Mouse (Mus musculus) monocyte, adult 2 months (primary cell): ENCODE measurements around the gene Dnah9.

Experiments used
- DNase-seq, 2 experiments: peaks; one replicate each; pipeline ENCODE4 v3.0.0; 2022; ENCODE audit warnings: low spot score in 2 of 2, low read depth in 1 of 2

Gene Dnah9

DNA sequence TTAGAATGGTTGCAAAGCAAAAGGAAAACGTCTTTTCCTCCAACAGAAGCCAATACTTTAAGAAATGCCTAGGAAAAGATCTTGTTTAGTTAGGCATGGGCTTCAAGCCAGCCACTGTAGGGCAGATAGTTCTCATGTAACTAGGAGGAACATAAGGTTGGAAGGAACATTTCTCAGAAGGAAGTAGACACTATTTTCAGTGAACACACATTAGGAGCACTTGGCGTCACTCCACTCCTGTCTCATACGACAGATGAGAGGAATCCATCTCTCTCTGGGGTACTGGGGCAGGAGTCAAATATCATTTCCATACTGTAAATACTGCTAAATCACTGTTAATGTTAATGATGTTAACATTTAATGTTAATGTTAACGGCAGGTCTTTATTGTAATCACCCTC, 238.0 kb downstream of the Dnah9 start:
- DNase-seq: no peak

DNA sequence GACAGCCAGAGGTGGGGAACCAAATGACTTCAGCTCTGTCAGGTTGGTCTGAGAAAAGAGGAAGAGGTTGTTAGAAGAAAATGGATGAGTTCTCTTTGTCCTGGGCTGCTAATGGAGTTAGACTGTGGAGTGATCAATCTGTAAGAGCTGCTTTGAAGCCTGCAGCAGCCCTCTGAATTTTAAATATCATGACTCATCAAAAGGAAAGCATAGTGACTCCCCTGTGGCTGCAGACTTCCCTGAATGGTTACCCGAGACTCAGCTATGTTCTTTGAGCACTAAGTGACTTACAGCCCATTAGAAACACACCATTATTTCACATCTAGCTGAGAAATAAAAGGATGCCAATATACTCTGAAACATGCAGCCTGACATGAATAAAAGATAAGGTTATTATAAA, 240.4 kb downstream of the Dnah9 start:
- no peak for DNase-seq

DNA sequence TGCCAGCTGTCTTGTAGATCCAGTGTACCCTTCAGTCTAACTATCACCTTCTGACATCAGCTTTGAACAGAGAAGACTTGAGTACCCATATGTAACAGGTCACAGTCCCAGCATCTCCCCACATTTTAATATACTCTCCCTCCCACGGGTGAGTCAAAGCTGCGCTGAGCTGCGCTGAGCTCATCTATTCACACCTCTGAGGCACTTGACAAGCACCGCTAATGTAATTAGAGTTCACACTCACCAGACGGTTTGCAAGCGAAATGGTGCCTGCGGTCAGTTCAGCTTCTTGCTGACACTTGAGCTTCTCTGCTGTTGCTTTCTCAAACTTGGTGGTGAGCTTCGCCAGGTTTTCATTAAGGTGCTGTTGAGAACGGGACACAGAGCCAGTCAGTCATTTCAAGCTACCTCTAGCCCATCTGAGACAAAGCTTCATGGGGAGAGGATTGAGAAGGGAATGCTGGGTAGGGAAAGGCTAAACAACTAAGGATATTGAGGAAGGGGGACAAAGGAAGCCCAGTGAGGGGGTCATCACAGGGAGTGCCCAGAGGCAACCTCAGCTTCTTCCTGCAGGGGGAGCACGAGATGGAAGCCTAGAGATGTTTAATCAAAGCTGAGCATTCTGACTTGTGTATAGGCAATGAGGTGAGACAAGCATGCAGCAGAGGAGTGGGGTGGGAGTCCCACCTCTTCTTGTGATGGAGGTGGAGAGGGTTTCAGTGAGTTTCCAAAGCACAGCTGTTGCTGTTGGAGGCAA, 249.7 kb downstream of the Dnah9 start:
- no peak for DNase-seq

DNA sequence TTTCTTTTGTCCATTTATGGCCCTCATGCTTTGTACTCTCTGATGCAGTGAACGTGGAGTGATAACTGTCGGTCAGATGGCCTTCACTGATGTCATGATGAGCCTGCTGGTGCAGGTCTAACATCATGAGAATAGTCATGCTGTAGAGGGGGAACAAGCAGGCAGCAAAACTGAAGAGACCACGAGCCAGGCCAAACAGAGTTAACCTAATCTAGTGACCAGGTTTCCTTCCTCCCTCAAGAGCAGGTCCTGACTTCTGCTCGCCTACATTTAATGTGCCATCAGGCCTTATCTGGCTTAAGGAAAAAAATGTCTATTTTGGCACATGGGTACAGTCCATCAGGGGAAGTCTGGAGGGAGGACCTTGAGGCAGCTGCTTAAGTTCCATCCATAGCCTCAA, 259.2 kb downstream of the Dnah9 start:
- no peak for DNase-seq

DNA sequence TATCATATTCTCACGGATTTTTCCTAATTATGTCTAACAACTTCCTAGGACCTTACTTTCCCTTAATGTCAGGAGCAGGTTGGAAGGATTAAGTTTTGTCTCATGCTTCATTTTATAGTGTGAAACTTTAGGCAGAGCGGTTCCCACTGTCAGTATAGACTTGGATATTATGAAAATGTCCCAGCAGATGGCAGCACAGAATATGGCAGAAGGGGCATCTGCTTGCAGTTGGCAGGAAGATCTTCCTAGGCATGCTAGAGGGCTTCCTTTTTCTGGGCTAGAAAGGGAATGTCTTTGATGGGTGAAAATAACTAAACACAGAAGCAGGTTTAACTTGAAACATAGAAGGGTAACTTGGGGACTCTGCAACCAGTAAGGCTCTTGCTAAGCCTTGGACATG, 262.9 kb downstream of the Dnah9 start:
- no peak for DNase-seq

DNA sequence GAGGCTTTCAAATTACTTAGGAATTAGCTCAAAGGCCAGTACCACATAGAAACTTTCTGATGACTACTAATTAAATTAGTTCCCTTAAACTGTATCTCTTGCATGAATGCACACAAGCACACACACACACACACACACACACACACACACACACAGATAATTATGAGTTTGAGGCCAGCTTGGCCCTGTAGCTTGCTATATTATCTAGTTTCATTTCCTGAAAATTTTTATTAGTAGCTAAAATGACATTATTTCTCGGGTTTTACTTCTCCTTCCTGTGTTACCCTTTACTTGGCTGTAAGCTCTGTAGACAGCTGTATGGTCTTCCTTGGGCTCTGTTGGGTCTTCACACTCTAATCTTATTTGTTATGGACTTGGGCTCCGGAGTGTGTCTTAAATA, 264.4 kb downstream of the Dnah9 start:
- no peak for DNase-seq

DNA sequence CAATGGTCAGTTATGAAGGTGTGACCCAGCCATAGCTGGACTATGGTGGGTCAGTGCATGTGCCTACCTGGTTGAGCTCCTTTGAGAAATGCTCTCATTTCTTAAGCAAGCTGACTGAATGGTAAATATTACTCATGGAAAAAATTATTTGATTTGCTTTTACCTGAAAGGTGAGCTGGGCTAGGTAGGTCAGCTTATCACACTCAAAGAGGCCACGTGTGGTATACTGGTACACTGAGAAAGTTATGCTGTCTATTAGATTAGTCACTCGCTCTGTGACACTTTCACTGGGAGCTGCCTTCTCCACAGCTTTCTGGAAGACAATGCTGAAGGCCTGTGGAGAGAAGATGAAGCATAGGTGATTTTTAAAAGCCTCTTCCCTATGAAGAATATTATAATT, 286.9 kb downstream of the Dnah9 start:
- DNase-seq: no peak

DNA sequence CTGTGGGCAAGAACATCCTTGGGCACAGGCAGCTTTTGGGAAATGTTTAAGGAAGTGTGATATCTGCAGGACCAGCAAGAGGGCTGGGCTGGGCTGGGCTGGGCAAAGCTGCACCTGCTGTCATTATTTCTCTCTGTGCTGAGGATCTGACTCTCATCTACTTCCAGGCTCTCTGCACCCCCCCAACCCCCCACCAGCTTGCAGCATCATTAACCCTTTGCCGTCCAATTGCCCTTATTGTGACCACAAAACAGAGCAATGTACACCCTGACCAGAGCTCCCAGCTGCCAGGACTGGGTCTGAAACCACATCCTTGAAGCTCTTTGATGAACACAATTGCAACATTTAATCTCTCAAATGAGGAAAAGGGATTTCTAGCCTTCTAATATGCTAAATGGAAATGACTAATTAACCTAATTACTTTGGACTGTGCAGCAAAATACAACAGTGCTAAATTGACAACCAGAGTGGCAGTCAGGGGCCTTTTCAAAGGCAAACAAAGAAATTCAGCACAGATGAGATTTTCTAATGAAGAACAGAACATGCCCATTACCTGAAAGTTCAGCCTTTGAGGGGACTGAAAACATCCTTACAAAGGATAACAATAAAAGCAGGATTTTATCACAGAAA, 291.1 kb downstream of the Dnah9 start:
- no peak for DNase-seq

DNA sequence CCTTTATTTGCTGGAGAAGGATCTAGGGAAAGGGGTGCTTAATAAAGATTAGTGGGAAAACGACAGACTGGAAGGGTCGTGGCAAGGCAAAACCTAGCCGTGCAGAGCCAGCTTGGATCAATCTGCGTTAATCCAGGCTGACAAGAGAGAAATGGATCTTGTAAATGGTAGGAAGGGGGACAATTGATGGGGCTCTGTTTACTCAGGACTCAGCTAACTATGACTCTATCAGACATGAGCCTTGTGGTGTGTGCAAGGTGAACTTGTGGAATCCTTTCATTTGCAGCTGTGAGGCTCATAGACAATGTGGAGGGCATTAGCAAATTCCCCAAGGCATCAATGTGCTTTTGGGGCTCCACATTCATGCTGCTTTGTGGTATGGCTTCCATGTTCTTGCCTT, 306.9 kb downstream of the Dnah9 start:
- no peak for DNase-seq

DNA sequence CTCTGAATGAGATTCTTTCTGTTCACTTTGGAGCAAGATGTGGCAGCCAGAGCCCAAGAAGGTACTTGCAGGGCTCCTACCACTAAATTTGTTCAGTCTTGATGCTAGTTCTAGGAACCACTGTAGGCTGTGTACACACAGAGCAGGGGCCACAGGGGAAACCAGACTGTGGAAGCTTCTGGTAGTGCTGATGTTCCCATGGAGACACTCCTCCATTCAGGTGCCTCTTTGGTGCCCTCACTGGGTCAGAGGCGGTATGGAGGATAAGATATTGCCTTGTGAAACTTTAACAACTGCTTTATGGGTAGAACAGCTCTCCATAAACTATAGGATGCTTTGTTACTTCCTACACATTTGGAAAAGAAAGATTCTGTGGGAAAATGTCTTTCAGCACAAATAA, 316.3 kb downstream of the Dnah9 start:
- DNase-seq: no peak

DNA sequence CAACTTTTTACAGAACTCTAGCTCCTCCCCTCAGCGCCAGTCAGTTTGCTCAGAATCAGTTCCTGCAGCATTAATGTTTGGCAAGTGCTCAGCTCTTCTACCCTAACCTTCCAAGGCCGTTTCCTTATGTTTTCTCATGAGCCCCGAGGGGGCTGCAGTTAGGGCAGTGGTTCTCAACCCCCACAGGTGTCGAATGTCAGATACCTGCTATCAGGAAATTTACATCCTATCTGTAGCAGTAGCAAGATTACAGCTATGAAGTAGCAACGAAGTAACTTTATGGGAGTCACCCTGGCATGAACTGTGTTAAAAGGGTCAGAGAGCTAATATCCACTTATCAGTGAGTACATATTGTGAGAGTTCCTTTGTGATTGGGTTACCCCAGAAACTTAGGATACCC, 321.9 kb downstream of the Dnah9 start:
- no peak for DNase-seq

DNA sequence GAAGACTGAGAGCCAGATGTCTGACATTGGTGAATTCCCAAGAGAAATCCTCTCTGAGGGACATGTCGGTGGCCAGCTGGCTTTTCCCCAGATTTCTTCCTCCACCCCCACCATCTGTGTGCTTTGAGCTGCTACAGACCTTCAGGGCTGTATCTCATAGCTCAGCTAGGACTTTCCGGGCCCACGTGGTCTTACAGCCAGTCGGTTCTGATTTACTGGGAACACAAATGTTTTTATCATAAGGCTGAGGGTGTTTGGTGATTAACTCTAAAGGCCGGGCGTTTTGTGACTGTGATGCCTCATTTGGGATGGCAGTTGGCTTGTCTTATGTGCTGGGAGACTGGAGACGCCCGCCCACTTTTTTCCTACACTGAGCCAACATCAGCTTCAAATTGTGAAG, 329.4 kb downstream of the Dnah9 start:
- DNase-seq: no peak

DNA sequence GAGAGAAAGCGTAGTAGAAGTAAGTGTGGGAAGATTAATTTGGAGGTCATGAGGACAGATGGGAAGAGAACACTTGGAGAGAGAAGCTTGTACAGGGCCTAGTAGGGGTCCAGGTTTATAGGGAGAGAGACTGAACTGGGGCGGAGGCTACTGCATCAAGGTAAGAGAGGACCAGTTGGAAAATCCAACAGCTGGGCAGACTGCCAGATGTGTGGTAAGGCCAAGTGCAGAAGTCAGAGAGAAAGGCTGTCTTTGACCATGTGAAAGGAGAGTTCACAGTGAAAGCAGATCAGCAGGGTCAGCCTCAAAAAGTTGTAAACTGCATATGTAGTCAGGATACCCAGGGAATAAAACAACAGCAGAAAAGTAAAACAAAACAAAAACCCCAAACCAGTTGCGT, 343.8 kb downstream of the Dnah9 start:
- no peak for DNase-seq

DNA sequence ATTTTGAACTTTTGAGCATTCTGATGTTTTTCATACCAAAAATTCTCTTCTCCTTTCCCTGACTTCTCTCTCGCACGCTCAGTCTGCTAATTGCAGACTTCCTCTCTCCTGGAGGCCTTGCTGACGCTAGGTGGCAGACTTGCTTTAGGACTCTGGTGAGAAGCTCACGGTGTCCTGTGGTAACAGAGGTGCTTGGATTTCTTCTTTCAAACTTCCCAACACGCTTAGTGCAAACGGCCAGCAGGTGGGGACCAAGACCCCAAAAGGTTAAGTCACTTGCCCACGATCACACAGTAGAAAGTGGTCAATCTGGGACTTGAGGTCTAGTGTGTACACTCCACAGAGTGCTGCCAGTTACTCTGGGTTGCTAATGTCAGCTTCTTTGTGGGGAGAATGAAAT, 347.5 kb downstream of the Dnah9 start:
- peak in 1 of 2 experiments; percentile 12 for DNase-seq

DNA sequence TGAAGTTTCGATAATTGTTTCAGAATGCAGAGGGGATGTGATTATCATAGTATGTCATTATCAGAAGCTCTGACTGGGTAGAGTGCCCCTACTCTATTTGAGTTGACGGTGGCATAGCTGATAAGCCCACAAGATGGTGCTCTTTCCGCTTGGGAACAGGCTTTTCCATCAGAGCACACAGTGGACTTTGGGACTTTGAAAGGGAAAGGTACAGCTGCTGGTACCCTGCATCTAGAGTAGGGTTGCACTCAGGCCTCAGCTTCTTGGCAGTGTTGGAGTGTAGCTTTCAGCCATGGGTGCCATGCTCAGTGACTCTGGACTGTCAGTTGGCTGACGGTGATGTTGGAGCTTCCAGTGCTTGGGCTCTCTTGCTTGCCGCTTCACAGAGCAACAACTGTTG, 348.1 kb downstream of the Dnah9 start:
- no peak for DNase-seq

DNA sequence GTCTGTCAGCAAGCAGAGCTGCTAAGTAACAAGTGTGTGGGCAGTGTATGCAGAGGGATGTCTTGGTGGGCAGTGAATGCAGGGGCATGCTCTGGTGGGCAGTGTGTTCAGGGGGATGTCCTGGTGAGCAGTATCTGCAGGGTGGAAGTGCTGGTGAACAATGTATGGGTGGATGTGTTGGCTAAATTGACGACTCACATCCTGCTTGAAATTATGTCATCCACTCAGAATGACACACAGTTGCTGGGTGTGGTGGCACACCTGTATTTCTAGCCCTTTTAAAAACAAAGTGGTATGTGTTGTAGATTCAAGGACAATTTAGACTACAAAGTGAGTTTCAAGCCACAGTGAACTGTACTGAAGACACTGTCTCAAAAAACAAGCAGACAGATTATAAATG, 350.2 kb downstream of the Dnah9 start:
- no peak for DNase-seq

DNA sequence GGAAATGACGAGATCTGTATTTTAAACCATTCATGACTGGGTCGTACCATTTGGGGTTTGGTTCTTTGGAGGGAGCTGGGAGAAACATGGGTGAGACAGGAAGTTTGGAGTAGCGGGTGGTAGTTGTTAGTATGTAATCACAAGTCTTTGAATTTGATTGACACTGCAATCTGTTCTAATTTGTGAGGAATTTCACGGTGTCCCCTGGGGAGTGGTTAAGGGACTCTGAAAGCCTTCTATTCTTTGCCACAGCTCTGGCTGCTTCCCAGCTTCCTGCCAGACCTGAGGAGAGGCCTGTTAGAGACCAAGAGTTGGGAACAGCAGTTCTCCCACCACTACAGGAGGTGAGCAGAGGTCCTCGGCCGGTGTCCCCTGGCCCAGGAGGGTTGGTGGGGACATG, 352.1 kb downstream of the Dnah9 start:
- DNase-seq: no peak

DNA sequence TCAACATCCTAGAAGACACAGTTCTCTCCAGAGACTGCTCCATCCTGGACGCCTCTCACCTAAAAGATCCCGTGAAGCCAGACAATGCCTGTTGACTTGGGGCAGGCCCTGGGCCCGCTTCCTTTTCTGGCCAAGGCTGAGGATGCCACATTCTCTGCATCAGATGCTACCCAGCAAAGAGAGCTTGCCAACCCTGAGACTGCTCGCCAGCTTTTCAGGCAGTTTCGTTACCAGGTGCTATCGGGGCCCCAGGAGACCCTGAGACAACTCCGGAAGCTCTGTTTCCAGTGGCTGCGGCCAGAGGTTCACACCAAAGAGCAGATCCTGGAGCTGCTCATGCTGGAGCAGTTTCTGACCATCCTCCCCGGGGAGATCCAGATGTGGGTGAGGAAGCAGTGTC, 354.0 kb downstream of the Dnah9 start:
- DNase-seq: no peak

DNA sequence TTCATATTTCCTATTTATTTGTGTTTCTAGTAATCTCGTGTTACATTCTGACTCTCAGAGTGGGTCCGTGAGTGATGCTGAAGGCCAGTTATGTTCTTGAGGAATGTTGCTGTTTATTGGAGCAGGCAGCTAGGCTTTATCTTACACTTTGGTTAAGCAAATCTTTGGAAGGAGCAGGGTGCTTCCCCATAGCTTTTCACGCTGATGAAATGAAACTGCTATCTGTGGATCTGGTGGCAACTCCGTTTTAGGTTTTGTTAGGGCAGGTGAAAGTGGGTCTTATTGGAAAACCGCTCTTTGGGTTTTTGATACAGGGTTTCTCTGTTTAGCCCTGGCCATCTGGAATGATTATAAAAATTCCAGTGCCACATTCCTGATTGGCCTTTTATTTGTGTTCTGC, 356.3 kb downstream of the Dnah9 start:
- DNase-seq: no peak

DNA sequence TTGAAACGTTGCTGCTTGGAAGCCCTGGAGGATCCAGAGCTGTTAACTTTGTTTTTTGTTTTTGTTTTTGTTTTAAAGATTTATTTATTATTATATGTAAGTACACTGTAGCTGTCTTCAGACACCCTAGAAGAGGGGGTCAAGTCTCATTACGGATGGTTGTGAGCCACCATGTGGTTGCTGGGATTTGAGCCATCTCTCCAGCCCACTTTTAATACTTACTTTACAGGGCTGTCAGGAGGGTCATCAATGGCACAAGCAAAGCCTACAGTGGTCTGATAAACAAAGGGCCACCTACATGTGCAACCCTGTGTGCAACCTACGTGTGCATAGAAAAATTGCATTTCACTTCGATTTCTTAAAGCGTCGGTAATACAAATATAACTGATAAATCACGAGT, 360.8 kb downstream of the Dnah9 start:
- no peak for DNase-seq

DNA sequence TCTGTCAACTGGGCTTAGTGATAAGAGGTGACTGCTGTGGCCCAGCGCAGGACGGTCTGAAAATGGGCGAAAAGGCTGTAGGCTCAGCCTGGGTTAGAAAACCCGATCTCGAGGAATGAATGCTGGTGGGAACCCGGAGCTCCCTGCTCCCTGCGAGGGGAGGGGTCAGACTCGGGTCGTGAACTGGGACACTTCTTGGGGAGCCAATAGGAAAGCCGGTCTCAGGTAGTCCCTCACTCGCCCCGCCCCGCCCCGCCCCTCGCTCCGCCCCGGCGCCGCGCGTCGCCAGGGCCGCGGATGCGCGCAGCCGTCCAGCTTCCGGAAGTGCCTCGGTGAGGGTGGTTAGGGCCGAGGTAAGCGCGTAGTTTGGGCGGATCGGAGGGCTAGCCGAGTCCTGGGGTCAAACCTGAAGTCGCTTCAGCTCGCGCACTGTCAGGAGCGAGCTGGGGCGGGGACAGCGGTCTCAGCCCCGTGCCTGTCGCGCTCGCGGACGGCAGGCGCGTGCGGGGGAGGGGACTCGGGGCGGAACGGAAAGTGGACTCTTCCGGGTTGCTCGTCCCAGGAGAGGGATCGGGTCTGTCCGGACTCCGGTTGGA, 361.3 kb downstream of the Dnah9 start, which contains the start of gene Zkscan6:
TSS of gene Zkscan6 (plus strand) at position 267 of the 596 bp plus-strand sequence.
- peak; percentile 58 to 76 for DNase-seq

DNA sequence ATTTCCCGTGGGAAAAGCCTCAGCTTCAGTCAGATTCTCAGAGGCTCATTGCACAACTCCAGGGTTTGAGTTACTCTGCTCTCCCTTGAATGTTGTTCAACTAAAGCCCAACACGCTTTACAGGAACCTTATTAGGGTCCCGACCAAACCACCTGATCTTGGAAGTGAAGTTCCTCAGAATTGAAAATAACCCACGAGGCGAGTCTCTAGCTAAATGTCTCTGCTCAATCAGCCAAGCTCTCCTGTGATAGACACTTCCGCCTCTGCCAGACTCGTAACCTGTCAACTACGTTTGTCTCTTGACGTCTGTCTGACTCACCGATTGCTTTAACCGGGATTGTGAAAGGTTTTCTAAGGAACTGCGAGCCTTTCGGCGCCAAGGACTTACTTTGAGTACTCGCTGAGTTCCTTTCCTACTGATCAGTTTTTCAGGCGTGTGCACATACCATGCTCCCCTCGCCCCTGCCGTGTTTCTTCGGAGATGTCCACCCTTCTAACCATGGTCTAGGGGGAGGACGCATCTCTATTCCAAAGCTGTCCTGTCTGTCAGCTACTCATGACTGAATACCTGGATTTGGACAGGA, 361.9 kb downstream of the Dnah9 start:
- DNase-seq: peak; percentile 53 to 57
